Mouse (Mus musculus) heart, postnatal 0 days (tissue): ENCODE measurements at regions not wholly inside any gene's neighbourhood (a gene's known extent, or its start where the extent isn't known, plus 50 kb on each side); places are given as distances from the start of the nearest gene placed in this dataset.

Experiments
- CTCF ChIP-seq: IDR thresholded peaks from 2 replicates; pipeline ENCODE4 v1.5.1; 2016; ENCODE audit warnings: antibody characterized with exemption, control low read depth, low read depth
- EP300 ChIP-seq: IDR thresholded peaks from 2 replicates; pipeline ENCODE4 v1.6.1; 2016; ENCODE audit warnings: antibody characterized with exemption, low read depth

- no peak for TF ChIP-seq CTCF
- no peak for TF ChIP-seq EP300
Observed at GRCm38 (mm10) chr15:8780371-8780866, 69.9 kb upstream of the Slc1a3 start.
